Mouse (Mus musculus): Measurements from ENCODE around the gene Tspan15.

Tspan15 gene

GRCm38 (mm10) chr10:62230708-62231394 lies at the start of gene Tspan15:
Gene Tspan15, minus strand, starts transcription at chr10:62231251.
- in situ Hi-C loops (cut with MseI, MboI): no loop called here

GRCm38 (mm10) chr10:62279671-62280070 lies 48.6 kb upstream of the Tspan15 start:
- in situ Hi-C loops (cut with MseI, MboI): loop anchor here (5.0 to 10.0 kb wide), 2 partner anchors 103 to 105 kb away; no protein-coding TSS in a partner anchor

GRCm38 (mm10) chr10:62279066-62279465 lies 48.0 kb upstream of the Tspan15 start:
- in situ Hi-C loops (cut with MseI, MboI): loop anchor here (5.0 to 10.0 kb wide), 2 partner anchors 103 to 106 kb away; no protein-coding TSS in a partner anchor

- in situ Hi-C loops (cut with MseI, MboI): loop anchor here (5.0 to 10.0 kb wide), 2 partner anchors 105 to 107 kb away; no protein-coding TSS in a partner anchor
These were observed 46.6 kb upstream of the Tspan15 start for GRCm38 (mm10) chr10:62277499-62278293.

- in situ Hi-C loops (cut with MseI, MboI): loop anchor here (5.0 to 10.0 kb wide), 2 partner anchors 107 to 110 kb away; no protein-coding TSS in a partner anchor
These were observed 44.2 kb upstream of the Tspan15 start for GRCm38 (mm10) chr10:62275235-62275634.

- in situ Hi-C loops (cut with MseI, MboI): loop anchor here in 1 of 2 experiments (10.0 kb wide), 1 partner anchor 136 kb away; no protein-coding TSS in a partner anchor
These were observed 38.2 kb upstream of the Tspan15 start for GRCm38 (mm10) chr10:62269278-62269677.

- in situ Hi-C loops (cut with MseI, MboI): loop anchor here in 1 of 2 experiments (10.0 kb wide), 1 partner anchor 141 kb away; no protein-coding TSS in a partner anchor
These were observed 33.2 kb upstream of the Tspan15 start for GRCm38 (mm10) chr10:62264299-62264698.

GRCm38 (mm10) chr10:62261115-62261886 lies 30.2 kb upstream of the Tspan15 start:
- in situ Hi-C loops (cut with MseI, MboI): loop anchor here in 1 of 2 experiments (10.0 kb wide), 1 partner anchor 144 kb away; no protein-coding TSS in a partner anchor

GRCm38 (mm10) chr10:62258298-62258697 lies 27.2 kb upstream of the Tspan15 start:
- in situ Hi-C loops (cut with MseI, MboI): no loop called here

- in situ Hi-C loops (cut with MseI, MboI): no loop called here
These were observed 21.6 kb upstream of the Tspan15 start for GRCm38 (mm10) chr10:62252496-62253235.

GRCm38 (mm10) chr10:62252000-62252488 lies 21.0 kb upstream of the Tspan15 start, which contains the start of gene Tacr2:
Gene Tacr2, plus strand, starts transcription at chr10:62252438.
- in situ Hi-C loops (cut with MseI, MboI): no loop called here

GRCm38 (mm10) chr10:62247815-62248214 lies 16.8 kb upstream of the Tspan15 start:
- in situ Hi-C loops (cut with MseI, MboI): no loop called here

- in situ Hi-C loops (cut with MseI, MboI): no loop called here
These were observed 16.1 kb upstream of the Tspan15 start for GRCm38 (mm10) chr10:62247156-62247555.

- in situ Hi-C loops (cut with MseI, MboI): loop anchor here (5.0 kb wide), 3 partner anchors 57 to 137 kb away; no protein-coding TSS in a partner anchor
These were observed 13.0 kb upstream of the Tspan15 start for GRCm38 (mm10) chr10:62244067-62244466.

- in situ Hi-C loops (cut with MseI, MboI): loop anchor here (5.0 kb wide), 3 partner anchors 56 to 136 kb away; no protein-coding TSS in a partner anchor
These were observed 11.8 kb upstream of the Tspan15 start for GRCm38 (mm10) chr10:62242896-62243295.

GRCm38 (mm10) chr10:62242358-62242757 lies 11.3 kb upstream of the Tspan15 start:
- in situ Hi-C loops (cut with MseI, MboI): loop anchor here (5.0 kb wide), 3 partner anchors 55 to 135 kb away; no protein-coding TSS in a partner anchor

GRCm38 (mm10) chr10:62239270-62239669 lies 8.2 kb upstream of the Tspan15 start:
- in situ Hi-C loops (cut with MseI, MboI): no loop called here

- in situ Hi-C loops (cut with MseI, MboI): no loop called here
These were observed 7.6 kb upstream of the Tspan15 start for GRCm38 (mm10) chr10:62238688-62239087.

- in situ Hi-C loops (cut with MseI, MboI): no loop called here
These were observed 6.2 kb upstream of the Tspan15 start for GRCm38 (mm10) chr10:62237205-62237604.

- in situ Hi-C loops (cut with MseI, MboI): no loop called here
These were observed 5.1 kb upstream of the Tspan15 start for GRCm38 (mm10) chr10:62236165-62236564.
